Mouse (Mus musculus): ENCODE measurements at regions not wholly inside any gene's neighbourhood (a gene's known extent, or its start where the extent isn't known, plus 50 kb on each side); places are given as distances from the start of the nearest gene placed in this dataset.

GRCm38 (mm10) chr5:28013619-28014273, 57.4 kb upstream of the Insig1 start:
- Histone ChIP-seq H3K36me3 (ENCODE audit: control insufficient read depth in 1 of 2, insufficient read depth in 2 of 2, low read length in 2 of 2) (no peaks in the 10 kb centered on the region), H3K79me2 (ENCODE audit: control insufficient read depth, insufficient read depth, low read length, poor library complexity) (no peaks in the 10 kb centered on the region), H3K27ac (ENCODE audit: control insufficient read depth, low read depth, low read length) (no peak overlapping the region), H3K9ac (ENCODE audit: control insufficient read depth, low read depth, low read length, poor library complexity, severe bottlenecking) (no peak overlapping the region), H3K4me3 (ENCODE audit: control insufficient read depth in 1 of 2, insufficient read depth in 1 of 2, low read depth in 2 of 2, low read length in 2 of 2) (no peak overlapping the region), H3K4me1 (ENCODE audit: control insufficient read depth in 1 of 2, insufficient read depth in 2 of 2, low read length in 2 of 2) (no peaks in the 10 kb centered on the region), H3K9me3 (replicated peaks; ENCODE audit: insufficient read depth, low read length) (no peaks in the 10 kb centered on the region), H3K27me3 (ENCODE audit: control insufficient read depth in 1 of 2, insufficient read depth in 2 of 2, low read length in 2 of 2) (no peaks in the 10 kb centered on the region)
- TF ChIP-seq GABPA (IDR thresholded peaks at IDR 0.05; ENCODE audit: low read depth, low read length): no peak
- TF ChIP-seq ZMIZ1 (IDR thresholded peaks at IDR 0.05; ENCODE audit: low read depth, low read length): no peak
- TF ChIP-seq USF2 (IDR thresholded peaks at IDR 0.05; ENCODE audit: borderline replicate concordance in 1 of 2, insufficient read depth in 1 of 2, low read depth in 1 of 2, low read length in 2 of 2): no peak
- no peak for TF ChIP-seq MAX (IDR thresholded peaks at IDR 0.05; ENCODE audit: low read length)
- TF ChIP-seq TAL1 (IDR thresholded peaks at IDR 0.05; ENCODE audit: low read length): peak; percentile 29; the same call in 1 of the 2 replicates
- TF ChIP-seq RCOR1 (IDR thresholded peaks at IDR 0.05; ENCODE audit: low read depth, low read length): no peak
- TF ChIP-seq EP300 (IDR thresholded peaks at IDR 0.05; ENCODE audit: low read depth in 1 of 2, low read length in 2 of 2): peak in 1 of 2 experiments; percentile 24; a peak in 1 of 4 replicates
- peak; percentile 15 for DNase-seq (ENCODE audit: low read depth, low spot score)

GRCm38 (mm10) chr5:28019864-28020263, 51.3 kb upstream of the Insig1 start:
- Histone ChIP-seq H3K9me3 (replicated peaks; ENCODE audit: insufficient read depth, low read length) (no peaks in the 10 kb centered on the region), H3K27ac (ENCODE audit: control insufficient read depth, low read depth, low read length) (no peak overlapping the region), H3K27me3 (ENCODE audit: control insufficient read depth in 1 of 2, insufficient read depth in 2 of 2, low read length in 2 of 2) (no peaks in the 10 kb centered on the region), H3K79me2 (ENCODE audit: control insufficient read depth, insufficient read depth, low read length, poor library complexity) (no peaks in the 10 kb centered on the region), H3K9ac (ENCODE audit: control insufficient read depth, low read depth, low read length, poor library complexity, severe bottlenecking) (no peak overlapping the region), H3K4me3 (ENCODE audit: control insufficient read depth in 1 of 2, insufficient read depth in 1 of 2, low read depth in 2 of 2, low read length in 2 of 2) (no peak overlapping the region), H3K4me1 (ENCODE audit: control insufficient read depth in 1 of 2, insufficient read depth in 2 of 2, low read length in 2 of 2) (no peaks in the 10 kb centered on the region), H3K36me3 (ENCODE audit: control insufficient read depth in 1 of 2, insufficient read depth in 2 of 2, low read length in 2 of 2) (no peaks in the 10 kb centered on the region)
- DNase-seq (ENCODE audit: low read depth, low spot score): no peak
- no peak for TF ChIP-seq RAD21 (IDR thresholded peaks at IDR 0.05; ENCODE audit: low read depth, low read length)
- no peak for TF ChIP-seq MYC (IDR thresholded peaks at IDR 0.05; ENCODE audit: low read depth, low read length)
- no peak for TF ChIP-seq JUND (IDR thresholded peaks at IDR 0.05; ENCODE audit: low read depth, low read length)
- TF ChIP-seq MAX (IDR thresholded peaks at IDR 0.05; ENCODE audit: low read length): no peak
- no peak for TF ChIP-seq SMC3 (IDR thresholded peaks at IDR 0.05; ENCODE audit: low read depth, low read length)
- no peak for TF ChIP-seq CHD1 (IDR thresholded peaks at IDR 0.05; ENCODE audit: low read depth, low read length)
- TF ChIP-seq NELFE (IDR thresholded peaks at IDR 0.05; ENCODE audit: low read depth, low read length): no peak
- TF ChIP-seq POLR2AphosphoS2 (IDR thresholded peaks at IDR 0.05; ENCODE audit: low read length): no peak
- no peak for TF ChIP-seq TAL1 (IDR thresholded peaks at IDR 0.05; ENCODE audit: low read length)
- no peak for TF ChIP-seq ZC3H11A (IDR thresholded peaks at IDR 0.05; ENCODE audit: low read depth, low read length)
- TF ChIP-seq UBTF (IDR thresholded peaks at IDR 0.05; ENCODE audit: borderline replicate concordance, insufficient read depth, low read depth, low read length): no peak
- no peak for TF ChIP-seq MEF2A (IDR thresholded peaks at IDR 0.05; ENCODE audit: extremely low read depth, insufficient replicate concordance, low read depth, low read length, poor library complexity, severe bottlenecking)
- no peak for TF ChIP-seq TBP (IDR thresholded peaks at IDR 0.05; ENCODE audit: low read depth, low read length)

All from MEL (cell line).